Mouse (Mus musculus): ENCODE data around the gene Zkscan16. TPM values are rescaled to one million over a fixed set of nuclear protein-coding genes. Genes with fewer than 3 reads are reported as not detected.
A peak's percentile ranks its signal among the peaks of the same experiment; 100 is the strongest.

Zkscan16 gene
- polyA plus RNA-seq, 1 experiment from 2014 or later, result 1.2 TPM

DNA sequence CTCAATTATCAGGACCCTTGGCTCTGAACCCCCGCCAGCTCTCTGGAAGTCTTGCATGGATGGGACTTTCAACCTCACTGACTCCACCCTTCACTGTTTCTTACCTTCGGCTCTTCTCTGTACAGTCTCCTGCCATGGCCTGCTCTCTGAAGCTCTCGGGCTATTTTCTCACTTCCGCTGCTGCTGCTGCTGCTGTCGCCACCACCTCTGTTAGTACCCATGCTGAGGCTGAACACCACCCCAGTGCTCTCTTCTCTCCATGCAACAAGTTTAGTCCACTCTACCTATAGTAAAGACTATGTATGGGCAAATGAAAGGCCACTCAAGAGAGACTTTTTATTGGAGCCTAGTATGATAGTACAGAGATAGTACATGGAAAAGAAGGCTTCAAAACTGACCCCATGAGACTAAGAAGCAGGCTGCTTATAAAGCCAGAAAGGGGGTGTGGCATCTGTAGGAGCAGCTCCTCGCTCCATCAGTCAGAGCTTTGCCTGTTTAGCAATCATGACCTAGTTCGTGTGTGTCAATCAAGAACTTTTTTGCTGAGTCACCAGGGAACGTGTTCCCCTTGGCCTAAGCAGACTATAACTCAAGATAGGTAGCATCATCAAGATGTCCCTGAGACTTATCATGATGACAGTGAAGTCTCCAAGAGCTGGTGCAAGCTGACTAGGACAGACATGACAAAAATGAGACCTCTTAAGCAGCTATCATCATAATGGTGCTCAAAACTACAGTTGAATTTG, 28.2 kb upstream of the Zkscan16 start:
- no peak overlapping the region for H3K4me3 ChIP-seq (replicated peaks)
- H3K9ac ChIP-seq, result no peak overlapping the region
- H3K4me1 ChIP-seq, result peaks cover 14% of the 10 kb centered on the region
- H3K27me3 ChIP-seq, result no peaks in the 10 kb centered on the region
- H3K9me3 ChIP-seq, result no peaks in the 10 kb centered on the region
- WGBS, result 80% methylated on average over 8 of the region's 8 CpGs
- H3K36me3 ChIP-seq (replicated peaks), result no peaks in the 10 kb centered on the region
- no peak overlapping the region for H3K27ac ChIP-seq
- no peak for ATAC-seq (ENCODE audit: low FRiP score)
- H3K4me2 ChIP-seq, result no peak overlapping the region

DNA sequence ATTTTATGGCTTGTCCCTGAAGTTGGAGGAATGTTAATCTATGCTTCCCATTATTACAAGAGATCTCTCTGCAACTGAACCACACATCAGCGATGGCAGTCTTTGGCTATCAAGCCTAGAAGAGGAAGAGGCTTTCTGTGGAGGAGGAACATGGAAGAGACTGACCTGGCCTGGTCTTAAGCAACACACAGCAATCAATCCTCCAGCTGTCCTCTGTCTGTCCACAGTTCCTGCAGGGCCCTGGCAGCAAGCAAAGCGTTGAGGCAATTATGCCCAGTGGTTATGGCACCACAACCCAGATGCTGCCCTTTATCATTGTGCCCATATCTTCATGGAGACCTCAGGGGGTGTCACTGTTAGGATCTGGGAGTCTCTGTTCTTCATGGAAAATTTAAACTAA, 19.5 kb upstream of the Zkscan16 start:
- Histone ChIP-seq H3K4me2 (no peak overlapping the region), H3K27ac (no peak overlapping the region), H3K27me3 (0 out of 2 replicates have a peak, but pooled peaks cover 4% of the 10 kb centered on the region), H3K4me3 (replicated peaks) (no peak overlapping the region), H3K9me3 (peaks cover 6% of the 10 kb centered on the region; the same call in 1 of the 2 replicates), H3K9ac (no peak overlapping the region), H3K36me3 (replicated peaks) (no peaks in the 10 kb centered on the region), H3K4me1 (no peaks in the 10 kb centered on the region)
- ATAC-seq (ENCODE audit: low FRiP score), result no peak
- 77% methylated on average over 2 of the region's 2 CpGs for WGBS

DNA sequence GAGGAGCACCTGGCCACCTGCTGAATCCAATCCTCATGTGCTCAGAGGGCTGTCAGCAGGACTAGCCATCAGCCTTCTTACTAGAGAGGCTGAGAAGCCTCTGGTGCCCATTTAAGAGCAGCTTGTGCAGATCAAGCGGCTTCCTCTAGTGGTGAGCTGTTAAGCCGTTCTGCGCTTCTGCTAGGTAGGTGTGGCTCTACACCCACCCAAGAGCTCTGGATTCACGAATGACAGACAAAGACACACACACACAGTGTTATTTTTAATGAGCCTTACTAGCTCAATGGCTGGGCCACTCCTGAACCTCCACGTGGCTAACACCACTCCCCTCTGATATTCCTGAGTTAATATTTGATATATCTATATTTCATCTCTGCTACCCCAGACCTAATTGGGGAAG, 17.8 kb upstream of the Zkscan16 start:
- WGBS, result 47% methylated on average over 5 of the region's 5 CpGs

DNA sequence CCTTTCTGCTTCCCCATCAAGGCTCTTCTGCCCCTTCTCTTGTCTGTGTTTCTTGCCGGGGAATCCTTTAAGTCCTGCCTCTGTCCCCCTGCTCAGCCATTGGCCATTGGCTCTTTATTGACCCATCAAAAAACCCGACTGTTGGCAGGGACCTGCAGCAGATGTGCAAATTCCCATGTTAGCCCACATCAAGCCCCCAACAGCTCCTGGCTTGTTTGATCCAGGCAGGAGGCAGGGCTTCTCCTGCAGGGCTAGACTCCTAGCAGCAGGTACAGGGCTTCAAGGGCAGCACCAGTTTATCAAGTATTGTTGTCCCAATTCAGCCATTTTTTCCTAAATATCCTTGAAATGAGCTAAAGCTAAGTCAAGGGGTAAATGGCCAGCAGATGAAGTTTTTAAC, 17.3 kb upstream of the Zkscan16 start:
- WGBS, result 49% methylated on average over 2 of the region's 2 CpGs
- 0 out of 2 replicates have a peak, but pooled peaks cover 4% of the 10 kb centered on the region for H3K27me3 ChIP-seq
- no peak overlapping the region for H3K9ac ChIP-seq
- H3K9me3 ChIP-seq, result peaks cover 6% of the 10 kb centered on the region; the same call in 1 of the 2 replicates
- H3K27ac ChIP-seq, result no peak overlapping the region
- no peak overlapping the region for H3K4me2 ChIP-seq
- H3K36me3 ChIP-seq (replicated peaks), result no peaks in the 10 kb centered on the region
- no peak for ATAC-seq (ENCODE audit: low FRiP score)
- no peaks in the 10 kb centered on the region for H3K4me1 ChIP-seq
- H3K4me3 ChIP-seq (replicated peaks), result no peak overlapping the region

More for the DNA sequence above, 17.8 kb upstream of the Zkscan16 start:
- H3K9me3 ChIP-seq, result peaks cover 6% of the 10 kb centered on the region; the same call in 1 of the 2 replicates
- H3K4me3 ChIP-seq (replicated peaks), result no peak overlapping the region
- no peak overlapping the region for H3K9ac ChIP-seq
- no peak for ATAC-seq (ENCODE audit: low FRiP score)
- no peak overlapping the region for H3K27ac ChIP-seq
- no peak overlapping the region for H3K4me2 ChIP-seq
- H3K4me1 ChIP-seq, result no peaks in the 10 kb centered on the region
- 0 out of 2 replicates have a peak, but pooled peaks cover 4% of the 10 kb centered on the region for H3K27me3 ChIP-seq
- no peaks in the 10 kb centered on the region for H3K36me3 ChIP-seq (replicated peaks)

DNA sequence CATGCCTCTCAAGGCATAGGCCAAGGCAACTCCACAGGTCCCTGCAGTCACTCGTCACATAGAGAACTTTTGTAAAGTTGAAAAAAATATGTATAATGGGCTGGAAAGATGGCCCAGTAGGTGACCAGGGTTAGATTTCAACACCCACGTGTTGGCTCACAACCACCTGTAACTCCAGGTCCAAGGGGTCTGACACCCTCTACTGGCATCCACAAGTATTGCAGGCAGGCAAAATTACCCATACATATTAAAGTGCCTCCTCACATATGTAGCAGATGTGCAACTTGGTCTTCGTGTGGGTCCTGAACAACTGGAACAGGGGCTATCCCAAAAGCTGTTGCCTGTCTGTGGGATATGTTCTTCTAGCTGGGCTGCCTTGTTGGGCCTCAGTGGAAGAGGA, 15.8 kb upstream of the Zkscan16 start:
- no peak overlapping the region for H3K4me2 ChIP-seq
- peaks cover 6% of the 10 kb centered on the region; the same call in 1 of the 2 replicates for H3K9me3 ChIP-seq
- WGBS, result 69% methylated on average over 3 of the region's 3 CpGs
- 0 out of 2 replicates have a peak, but pooled peaks cover 4% of the 10 kb centered on the region for H3K27me3 ChIP-seq
- H3K36me3 ChIP-seq (replicated peaks), result no peaks in the 10 kb centered on the region
- H3K9ac ChIP-seq, result no peak overlapping the region
- no peaks in the 10 kb centered on the region for H3K4me1 ChIP-seq
- no peak for ATAC-seq (ENCODE audit: low FRiP score)
- H3K27ac ChIP-seq, result no peak overlapping the region
- H3K4me3 ChIP-seq (replicated peaks), result no peak overlapping the region

DNA sequence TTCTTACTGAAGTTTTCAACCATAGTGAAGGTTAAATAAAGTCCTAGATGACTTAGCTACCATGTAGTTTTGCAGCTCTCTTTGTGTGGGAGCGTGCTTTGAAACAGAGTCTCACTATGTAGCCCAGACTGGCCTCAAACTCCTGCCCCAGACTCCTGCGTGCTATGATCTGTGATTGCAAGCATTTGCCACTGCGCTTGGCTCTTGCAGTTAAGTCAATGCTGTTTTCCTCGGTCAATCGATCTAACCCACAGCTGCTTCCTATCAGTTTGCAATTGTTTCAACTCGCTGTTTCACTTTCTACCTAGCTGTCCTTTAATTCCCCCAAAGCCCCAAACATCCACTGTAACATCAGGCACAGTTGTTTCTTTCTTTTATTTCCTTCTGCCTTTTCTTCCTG, 10.9 kb upstream of the Zkscan16 start:
- WGBS, result 85% methylated on average over 6 of the region's 6 CpGs
- no peak for ATAC-seq (ENCODE audit: low FRiP score)
- no peak overlapping the region for H3K4me2 ChIP-seq

DNA sequence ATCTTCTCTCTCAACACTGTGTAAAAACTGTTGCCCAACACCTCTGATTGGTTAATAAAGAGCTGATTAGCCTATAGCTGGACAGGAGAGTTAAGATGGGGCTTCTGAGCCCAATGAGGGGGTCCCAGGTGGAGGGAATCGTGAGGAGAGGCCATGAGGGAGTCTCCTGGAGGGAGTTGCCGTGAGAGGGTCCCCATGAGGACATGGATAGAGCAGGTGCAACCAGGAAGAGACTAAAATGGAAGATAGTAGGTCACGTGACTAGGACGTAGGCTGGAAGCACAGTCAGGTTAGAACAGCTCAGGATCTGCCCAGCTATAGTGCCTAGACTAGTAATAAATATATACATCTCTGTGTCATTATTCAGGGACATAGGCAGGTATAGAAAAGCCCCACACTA, 9.1 kb upstream of the Zkscan16 start:
- no peaks in the 10 kb centered on the region for H3K36me3 ChIP-seq (replicated peaks)
- 89% methylated on average over 4 of the region's 4 CpGs for WGBS
- no peaks in the 10 kb centered on the region for H3K9me3 ChIP-seq
- no peak for ATAC-seq (ENCODE audit: low FRiP score)
- no peaks in the 10 kb centered on the region for H3K27me3 ChIP-seq
- no peak overlapping the region for H3K9ac ChIP-seq
- H3K4me2 ChIP-seq, result no peak overlapping the region
- no peak overlapping the region for H3K4me3 ChIP-seq (replicated peaks)
- no peak overlapping the region for H3K27ac ChIP-seq
- no peaks in the 10 kb centered on the region for H3K4me1 ChIP-seq

More for the DNA sequence above, 10.9 kb upstream of the Zkscan16 start:
- H3K27ac ChIP-seq, result no peak overlapping the region
- H3K4me1 ChIP-seq, result no peaks in the 10 kb centered on the region
- H3K9me3 ChIP-seq, result no peaks in the 10 kb centered on the region
- H3K9ac ChIP-seq, result no peak overlapping the region
- no peaks in the 10 kb centered on the region for H3K27me3 ChIP-seq
- no peaks in the 10 kb centered on the region for H3K36me3 ChIP-seq (replicated peaks)
- H3K4me3 ChIP-seq (replicated peaks), result no peak overlapping the region

DNA sequence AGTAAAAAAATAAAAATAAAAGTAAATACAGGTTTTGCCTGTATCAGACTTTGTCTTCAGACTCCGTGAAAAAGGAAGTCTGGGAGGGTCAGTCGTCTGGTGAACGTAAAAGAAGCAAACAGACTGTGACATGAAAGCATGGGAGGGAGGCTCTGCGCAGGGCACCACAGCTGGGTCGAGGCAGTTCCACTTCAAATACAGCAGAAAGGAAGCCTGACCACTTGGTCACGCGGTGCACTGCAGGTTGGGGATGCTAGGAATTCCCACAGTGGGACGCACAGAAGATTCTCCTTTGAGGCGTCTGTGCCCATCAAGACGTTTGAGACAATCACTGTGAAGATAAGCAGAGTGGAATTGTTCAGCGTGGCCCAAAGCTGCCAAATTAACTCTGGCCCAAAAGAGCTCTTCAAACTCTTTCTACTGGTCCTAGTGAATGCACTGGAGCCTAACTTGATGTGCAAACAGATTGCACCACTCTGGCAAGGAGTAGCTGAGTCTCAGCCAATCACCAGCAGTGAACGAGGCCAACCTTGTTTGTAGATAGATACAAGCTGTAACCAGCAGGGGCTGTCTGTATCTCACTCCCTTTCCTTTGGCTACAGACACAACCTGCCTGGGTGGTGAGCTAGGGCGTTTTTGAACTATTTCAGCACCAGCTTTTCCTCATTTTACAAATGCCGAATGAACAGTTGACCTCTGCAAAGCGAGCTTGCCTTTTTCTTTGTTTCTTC, 8.5 kb upstream of the Zkscan16 start:
- Histone ChIP-seq H3K27me3 (no peaks in the 10 kb centered on the region), H3K4me3 (replicated peaks) (no peak overlapping the region), H3K27ac (no peak overlapping the region), H3K4me2 (no peak overlapping the region), H3K9me3 (no peaks in the 10 kb centered on the region), H3K9ac (no peak overlapping the region), H3K4me1 (no peaks in the 10 kb centered on the region), H3K36me3 (replicated peaks) (no peaks in the 10 kb centered on the region)
- no peak for ATAC-seq (ENCODE audit: low FRiP score)
- 53% methylated on average over 15 of the region's 15 CpGs for WGBS

DNA sequence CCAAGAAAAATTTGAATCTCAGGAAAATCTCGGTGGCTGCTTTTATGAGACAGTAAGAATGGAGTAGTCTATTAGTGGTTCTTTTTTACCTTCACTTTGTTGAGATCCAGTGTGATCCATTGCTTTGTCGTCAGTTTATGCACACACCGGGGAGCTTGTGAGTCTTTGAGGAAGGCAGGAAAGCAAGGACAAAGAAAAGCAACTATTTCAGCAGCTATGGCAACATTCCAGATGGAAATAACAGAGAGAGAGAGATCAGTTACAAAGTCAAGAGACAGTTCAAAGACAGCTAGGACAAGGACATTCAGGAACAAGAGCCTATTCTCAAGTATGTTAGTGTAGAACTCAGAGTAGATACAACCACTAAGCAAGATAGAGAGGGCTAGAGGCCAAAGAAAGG, 7.6 kb upstream of the Zkscan16 start:
- Histone ChIP-seq H3K4me3 (replicated peaks) (no peak overlapping the region), H3K9ac (no peak overlapping the region), H3K36me3 (replicated peaks) (no peaks in the 10 kb centered on the region), H3K27me3 (no peaks in the 10 kb centered on the region), H3K27ac (no peak overlapping the region), H3K4me2 (no peak overlapping the region), H3K9me3 (no peaks in the 10 kb centered on the region), H3K4me1 (no peaks in the 10 kb centered on the region)
- ATAC-seq (ENCODE audit: low FRiP score), result no peak
- 58% methylated on average over 3 of the region's 3 CpGs for WGBS

DNA sequence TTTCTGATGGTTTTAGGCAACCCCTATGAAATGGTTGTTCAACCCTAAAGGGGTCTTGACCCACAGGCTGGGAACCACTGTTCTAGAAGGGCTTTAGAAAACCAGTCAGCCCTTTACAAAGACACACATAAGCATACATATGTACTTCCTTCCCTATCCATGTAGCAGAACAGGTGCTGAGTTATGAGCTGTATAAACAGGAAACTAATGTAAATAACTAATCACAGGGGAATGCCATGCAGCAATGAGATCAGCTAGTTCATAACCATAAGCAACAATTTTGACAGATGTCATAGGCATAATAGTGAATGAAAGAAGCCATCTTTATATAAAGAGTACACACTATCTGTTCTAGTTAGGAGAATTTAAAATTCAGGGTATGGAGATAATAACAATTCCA, 1.8 kb upstream of the Zkscan16 start:
- no peaks in the 10 kb centered on the region for H3K36me3 ChIP-seq (replicated peaks)
- no peak overlapping the region for H3K4me3 ChIP-seq (replicated peaks)
- H3K9me3 ChIP-seq, result no peaks in the 10 kb centered on the region
- H3K4me2 ChIP-seq, result no peak overlapping the region
- H3K27me3 ChIP-seq, result peaks cover 7% of the 10 kb centered on the region; the same call in 1 of the 2 replicates
- no peak for ATAC-seq (ENCODE audit: low FRiP score)
- no peak overlapping the region for H3K9ac ChIP-seq
- H3K27ac ChIP-seq, result no peak overlapping the region
- peaks cover 11% of the 10 kb centered on the region for H3K4me1 ChIP-seq

DNA sequence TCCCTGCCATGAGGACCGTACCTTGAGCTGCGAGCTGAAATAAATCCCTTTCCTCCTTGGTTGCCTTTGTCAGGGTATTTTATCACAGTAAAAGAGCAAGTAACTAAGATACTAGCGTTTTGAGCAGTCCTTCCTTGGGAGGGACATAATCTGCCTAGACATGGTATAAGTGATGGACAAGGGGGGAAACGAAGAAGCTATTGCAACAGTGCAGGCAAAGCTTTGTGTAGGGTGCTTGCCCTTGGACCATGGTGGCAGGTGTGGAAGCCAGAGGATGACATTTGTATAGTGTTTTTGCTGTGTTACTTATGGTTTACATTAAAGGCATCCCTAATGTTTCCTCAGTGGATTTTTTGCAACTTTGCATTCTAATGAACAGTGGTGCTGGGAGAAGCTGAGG, 486 bp upstream of the Zkscan16 start:
- WGBS, result 82% methylated on average over 4 of the region's 4 CpGs
- peak overlapping the region; percentile 64 for H3K4me3 ChIP-seq (replicated peaks)
- H3K27ac ChIP-seq, result no peak overlapping the region
- peaks cover 11% of the 10 kb centered on the region for H3K4me1 ChIP-seq
- peaks cover 7% of the 10 kb centered on the region; the same call in 1 of the 2 replicates for H3K27me3 ChIP-seq
- peak; percentile 21; the same call in 1 of the 2 replicates for ATAC-seq (ENCODE audit: low FRiP score)
- H3K9ac ChIP-seq, result no peak overlapping the region
- no peaks in the 10 kb centered on the region for H3K36me3 ChIP-seq (replicated peaks)
- no peaks in the 10 kb centered on the region for H3K9me3 ChIP-seq
- peak overlapping the region; percentile 74 for H3K4me2 ChIP-seq

DNA sequence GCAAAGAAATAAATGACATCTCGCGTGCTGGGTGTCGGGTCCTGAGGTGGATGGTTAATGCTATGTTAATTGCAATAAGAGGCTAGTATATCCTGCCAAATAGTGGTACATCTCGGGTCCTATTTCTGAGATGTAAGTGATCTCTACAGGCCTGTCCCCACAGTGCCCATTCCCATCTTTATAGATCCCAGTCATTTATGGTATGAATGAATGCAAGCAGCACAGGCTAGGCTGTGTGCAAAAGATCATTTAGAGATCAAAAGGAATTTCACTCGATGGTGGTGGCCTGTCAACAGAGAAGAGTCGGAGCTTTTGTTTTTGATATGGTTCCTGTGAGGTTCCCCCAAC, 752 bp downstream of the Zkscan16 start:
- 18% methylated on average over 6 of the region's 6 CpGs for WGBS
- peak; percentile 8; the same call in 1 of the 2 replicates for ATAC-seq (ENCODE audit: low FRiP score)

More for the DNA sequence above, 752 bp downstream of the Zkscan16 start:
- H3K4me1 ChIP-seq, result peaks cover 11% of the 10 kb centered on the region
- no peaks in the 10 kb centered on the region for H3K36me3 ChIP-seq (replicated peaks)
- peak overlapping the region; percentile 68; the same call in 1 of the 2 replicates for H3K9ac ChIP-seq
- no peak overlapping the region for H3K27ac ChIP-seq
- no peaks in the 10 kb centered on the region for H3K9me3 ChIP-seq
- peak overlapping the region; percentile 74 for H3K4me2 ChIP-seq
- peak overlapping the region; percentile 64 for H3K4me3 ChIP-seq (replicated peaks)
- peaks cover 7% of the 10 kb centered on the region; the same call in 1 of the 2 replicates for H3K27me3 ChIP-seq

Measured in forebrain, embryonic 12.5 days (tissue).